Mouse (Mus musculus) forebrain, embryonic 14.5 days (tissue): ENCODE data around the gene Ccdc34. TPM values are rescaled to one million over a fixed set of nuclear protein-coding genes. Genes with fewer than 3 reads are reported as not detected.
A peak's percentile ranks its signal among the peaks of the same experiment; 100 is the strongest.

Source experiments
- ATAC-seq: fragments of 200-750 bp; cut with Nextera tagmentation; 2 replicates; pipeline ENCODE4 v1.8.0; 2017; ENCODE audit warnings: mild to moderate bottlenecking, moderate library complexity
- DNase-seq: peaks from one replicate; pipeline ENCODE4 v3.0.0-alpha.2; 2015; ENCODE audit warnings: low spot score
- H3K27ac ChIP-seq: fragments of 300-500 bp; sonication (generic); 2 replicates; pipeline ENCODE4 v1.5.1; 2014; ENCODE audit warnings: low read depth, mild to moderate bottlenecking, control low read depth, low read length, moderate library complexity
- H3K27me3 ChIP-seq: fragments of 300-500 bp; sonication (generic); replicated peaks from 2 replicates; pipeline ENCODE4 v1.6.1; 2014; ENCODE audit warnings: low read length, control low read depth, mixed read lengths; ENCODE audit not compliant: control insufficient read depth, insufficient read depth
- H3K36me3 ChIP-seq: fragments of 300-500 bp; sonication (generic); 2 replicates; pipeline ENCODE4 v1.6.1; 2014; ENCODE audit warnings: low read length, control low read depth; ENCODE audit not compliant: control insufficient read depth, insufficient read depth
- H3K4me1 ChIP-seq: fragments of 300-500 bp; sonication (generic); 2 replicates; pipeline ENCODE4 v1.6.1; 2014; ENCODE audit warnings: antibody characterized with exemption, low read length, control low read depth; ENCODE audit not compliant: control insufficient read depth, insufficient read depth
- H3K4me2 ChIP-seq: fragments of 300-500 bp; sonication (generic); 2 replicates; pipeline ENCODE4 v1.6.1; 2014; ENCODE audit warnings: mild to moderate bottlenecking, control low read depth, low read length
- H3K4me3 ChIP-seq: fragments of 300-500 bp; sonication (generic); 2 replicates; pipeline ENCODE4 v1.5.1; 2014; ENCODE audit warnings: low read depth, low read length, control low read depth
- H3K9ac ChIP-seq: fragments of 300-500 bp; sonication (generic); 2 replicates; pipeline ENCODE4 v1.6.1; 2014; ENCODE audit warnings: mild to moderate bottlenecking, low read length, control low read depth, moderate library complexity
- H3K9me3 ChIP-seq: fragments of 300-500 bp; sonication (generic); replicated peaks from 2 replicates; pipeline ENCODE4 v1.6.1; 2016; ENCODE audit warnings: low read length, control low read depth, mixed read lengths; ENCODE audit not compliant: control insufficient read depth
- WGBS: fragments of 180-500 bp; shearing (Covaris S2); extraction: QIAGEN DNeasy Blood & Tissue Kit; methylation state at CpG from one replicate; pipeline ENCODE4 v1.1.7; 2014; 5-methylcytosine and 5-hydroxymethylcytosine counted together
- polyA plus RNA-seq: library from polyadenylated mRNA; unstranded; fragments of >200 nt; fragmentation: Nextera tagmentation; extraction: Ambion mirVana; gene quantifications from 2 replicates; pipeline ENCODE4 v1.2.1, GENCODE M21; 2014

Ccdc34 gene
- polyA plus RNA-seq, 1 experiment from 2014 or later = 35.8 TPM

GRCm38 (mm10) chr2:109991754-109992153, 25.9 kb upstream of the Ccdc34 start:
- ATAC-seq (no peak), DNase-seq (no peak)
- Histone ChIP-seq H3K36me3 (no peaks in the 10 kb centered on the region), H3K9ac (no peak overlapping the region), H3K4me2 (no peak overlapping the region), H3K27me3 (peaks cover 21% of the 10 kb centered on the region), H3K27ac (no peak overlapping the region), H3K4me1 (no peaks in the 10 kb centered on the region), H3K4me3 (no peak overlapping the region), H3K9me3 (no peaks in the 10 kb centered on the region)
- WGBS = 63% methylated on average over 1 of the region's 1 CpGs

GRCm38 (mm10) chr2:109992448-109993073, 25.1 kb upstream of the Ccdc34 start:
- H3K4me3 ChIP-seq = no peak overlapping the region
- H3K4me2 ChIP-seq = no peak overlapping the region
- no peaks in the 10 kb centered on the region for H3K4me1 ChIP-seq
- no peaks in the 10 kb centered on the region for H3K36me3 ChIP-seq
- WGBS = 18% methylated on average over 11 of the region's 11 CpGs
- peaks cover 14% of the 10 kb centered on the region for H3K27me3 ChIP-seq
- no peak overlapping the region for H3K27ac ChIP-seq
- DNase-seq (no peak), ATAC-seq (no peak)
- H3K9me3 ChIP-seq = no peaks in the 10 kb centered on the region
- H3K9ac ChIP-seq = no peak overlapping the region

DNA sequence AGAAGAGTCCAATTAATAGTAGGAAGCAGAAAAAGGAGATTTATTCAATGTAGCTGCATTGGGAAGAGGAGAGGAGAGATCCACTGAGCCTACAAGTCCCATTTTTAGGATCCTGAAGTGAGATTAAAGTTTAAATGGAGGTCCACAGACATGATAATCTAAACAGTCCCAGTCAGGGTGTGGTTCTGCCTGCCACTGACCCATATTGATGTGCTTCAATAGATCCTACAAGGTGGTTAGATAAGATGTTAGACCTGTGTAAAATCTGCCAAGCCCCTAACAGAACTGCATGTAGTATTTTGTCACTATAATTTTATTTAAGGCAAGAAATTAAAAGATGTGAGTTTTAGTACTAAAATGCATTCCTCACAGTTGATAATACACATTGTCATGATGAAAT, 24.2 kb upstream of the Ccdc34 start:
- no peak for DNase-seq
- Histone ChIP-seq H3K27me3 (0 out of 2 replicates have a peak, but pooled peaks cover 7% of the 10 kb centered on the region), H3K9me3 (no peaks in the 10 kb centered on the region), H3K27ac (no peak overlapping the region), H3K36me3 (no peaks in the 10 kb centered on the region), H3K4me1 (no peaks in the 10 kb centered on the region), H3K4me3 (no peak overlapping the region), H3K4me2 (no peak overlapping the region), H3K9ac (no peak overlapping the region)
- no peak for ATAC-seq

- Histone ChIP-seq H3K36me3 (no peaks in the 10 kb centered on the region), H3K4me2 (no peak overlapping the region), H3K4me1 (no peaks in the 10 kb centered on the region), H3K9me3 (no peaks in the 10 kb centered on the region), H3K9ac (no peak overlapping the region), H3K27me3 (0 out of 2 replicates have a peak, but pooled peaks cover 6% of the 10 kb centered on the region), H3K4me3 (no peak overlapping the region), H3K27ac (no peak overlapping the region)
- ATAC-seq = no peak
- no peak for DNase-seq
- WGBS = 87% methylated on average over 2 of the region's 2 CpGs
Observed at GRCm38 (mm10) chr2:109995061-109995460, 22.6 kb upstream of the Ccdc34 start.

GRCm38 (mm10) chr2:109996411-109996810, 21.2 kb upstream of the Ccdc34 start:
- Histone ChIP-seq H3K27ac (no peak overlapping the region), H3K27me3 (no peaks in the 10 kb centered on the region), H3K9ac (no peak overlapping the region), H3K4me1 (no peaks in the 10 kb centered on the region), H3K36me3 (no peaks in the 10 kb centered on the region), H3K9me3 (no peaks in the 10 kb centered on the region), H3K4me3 (no peak overlapping the region), H3K4me2 (no peak overlapping the region)
- ATAC-seq (no peak), DNase-seq (no peak)
- 79% methylated on average over 12 of the region's 12 CpGs for WGBS

DNA sequence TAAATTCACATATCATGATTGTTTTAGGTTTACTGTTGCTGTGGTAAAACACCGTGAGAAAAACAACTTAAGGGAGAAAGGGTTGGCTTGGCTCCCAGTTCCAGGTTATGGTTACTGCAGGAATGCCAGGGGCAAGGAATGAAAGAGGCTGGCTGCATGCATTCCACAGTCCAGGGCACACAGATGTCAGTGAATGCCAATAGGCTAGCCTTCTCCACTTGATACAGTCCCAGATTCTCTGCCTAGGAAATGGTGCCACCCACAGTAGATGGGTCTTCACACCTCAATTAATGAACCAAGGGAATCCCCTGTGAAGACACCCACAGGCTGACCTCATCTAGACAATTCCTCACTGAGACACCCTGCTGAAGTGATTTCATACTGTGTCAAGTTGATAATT, 12.9 kb upstream of the Ccdc34 start:
- Histone ChIP-seq H3K4me2 (no peak overlapping the region), H3K9ac (no peak overlapping the region), H3K4me1 (no peaks in the 10 kb centered on the region), H3K36me3 (0 out of 2 replicates have a peak, but pooled peaks cover 4% of the 10 kb centered on the region), H3K4me3 (no peak overlapping the region), H3K27ac (no peak overlapping the region), H3K27me3 (no peaks in the 10 kb centered on the region), H3K9me3 (no peaks in the 10 kb centered on the region)
- 53% methylated on average over 1 of the region's 1 CpGs for WGBS
- no peak for ATAC-seq
- DNase-seq = no peak

DNA sequence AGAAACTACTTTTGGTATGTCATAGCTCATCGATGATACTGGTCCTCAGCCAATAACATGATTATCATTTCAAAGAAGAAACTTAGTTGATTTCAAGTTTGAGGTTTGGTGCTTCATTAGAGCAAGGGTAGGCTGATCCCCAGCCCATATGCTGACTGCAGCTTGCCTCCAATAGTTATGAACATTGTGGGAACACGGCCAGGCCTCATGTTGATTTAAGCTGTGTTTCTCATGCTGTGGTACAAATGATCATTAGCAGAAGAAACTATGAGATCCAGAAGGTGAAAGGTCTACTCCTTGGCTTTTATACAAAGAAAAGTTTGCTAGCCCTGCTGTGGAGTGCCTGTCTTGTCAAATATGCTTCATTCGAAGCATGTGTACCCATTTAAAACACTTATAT, 12.5 kb upstream of the Ccdc34 start:
- Histone ChIP-seq H3K27ac (no peak overlapping the region), H3K9me3 (no peaks in the 10 kb centered on the region), H3K27me3 (no peaks in the 10 kb centered on the region), H3K36me3 (0 out of 2 replicates have a peak, but pooled peaks cover 4% of the 10 kb centered on the region), H3K4me1 (no peaks in the 10 kb centered on the region), H3K4me2 (no peak overlapping the region), H3K4me3 (no peak overlapping the region), H3K9ac (no peak overlapping the region)
- WGBS = 77% methylated on average over 3 of the region's 3 CpGs
- ATAC-seq (0 out of 2 replicates have a peak, but pooled peaks have one; percentile 50), DNase-seq (peak; percentile 64)

- Histone ChIP-seq H3K4me2 (no peak overlapping the region), H3K27me3 (no peaks in the 10 kb centered on the region), H3K4me3 (no peak overlapping the region), H3K4me1 (no peaks in the 10 kb centered on the region), H3K36me3 (0 out of 2 replicates have a peak, but pooled peaks cover 4% of the 10 kb centered on the region), H3K27ac (no peak overlapping the region), H3K9ac (no peak overlapping the region), H3K9me3 (no peaks in the 10 kb centered on the region)
- WGBS = 87% methylated on average over 3 of the region's 3 CpGs
- DNase-seq (no peak), ATAC-seq (no peak)
Observed at GRCm38 (mm10) chr2:110005596-110006239, 11.9 kb upstream of the Ccdc34 start.
